Mouse (Mus musculus) neural tube, embryonic 12.5 days (tissue): Measurements from ENCODE around the gene Faap100. TPM values are rescaled to one million over a fixed set of nuclear protein-coding genes. Genes with fewer than 3 reads are reported as not detected.
"Not testable (repeated sequence)": the region's sequence is repeated elsewhere in the genome, so short reads cannot be mapped to it uniquely, and the experiment has no call there.

Source experiments
- ATAC-seq: fragments of 200-750 bp; cut with Nextera tagmentation; 2 replicates; pipeline ENCODE4 v1.8.0; 2017; ENCODE audit warnings: low read depth, mild to moderate bottlenecking, moderate TSS enrichment, moderate library complexity; ENCODE audit not compliant: low FRiP score
- H3K27ac ChIP-seq: fragments of 300-500 bp; sonication (generic); 2 replicates; pipeline ENCODE4 v1.5.1; 2016
- H3K27me3 ChIP-seq: fragments of 300-500 bp; sonication (generic); replicated peaks from 2 replicates; pipeline ENCODE4 v1.6.1; 2016; ENCODE audit warnings: mild to moderate bottlenecking
- H3K36me3 ChIP-seq: fragments of 300-500 bp; sonication (generic); 2 replicates; pipeline ENCODE4 v1.6.1; 2016; ENCODE audit warnings: mild to moderate bottlenecking
- H3K4me1 ChIP-seq: fragments of 300-500 bp; sonication (generic); 2 replicates; pipeline ENCODE4 v1.6.1; 2016
- H3K4me2 ChIP-seq: fragments of 300-500 bp; sonication (generic); replicated peaks from 2 replicates; pipeline ENCODE4 v1.6.1; 2016; ENCODE audit warnings: mild to moderate bottlenecking
- H3K4me3 ChIP-seq: fragments of 300-500 bp; sonication (generic); 2 replicates; pipeline ENCODE4 v1.5.1; 2016
- H3K9ac ChIP-seq: fragments of 300-500 bp; sonication (generic); 2 replicates; pipeline ENCODE4 v1.6.1; 2016; ENCODE audit warnings: mild to moderate bottlenecking
- H3K9me3 ChIP-seq: fragments of 300-500 bp; sonication (generic); 2 replicates; pipeline ENCODE4 v1.6.1; 2016; ENCODE audit warnings: mild to moderate bottlenecking
- WGBS: fragments of 180-500 bp; shearing (Covaris S2); methylation state at CpG from one replicate; pipeline ENCODE4 v1.1.7; 2016; 5-methylcytosine and 5-hydroxymethylcytosine counted together
- polyA plus RNA-seq: library from polyadenylated mRNA; unstranded; fragments of >200 nt; fragmentation: Nextera tagmentation; extraction: Ambion mirVana; gene quantifications from 2 replicates; pipeline ENCODE4 v1.2.1, GENCODE M21; 2016

Faap100 gene
- 51.0 and 53.4 TPM in 2 replicates for polyA plus RNA-seq

GRCm38 (mm10) chr11:120378611-120379540 lies at the start of gene Faap100:
TSS of gene Faap100 (minus strand) at chr11:120378764.
- ATAC-seq = peak; percentile 86
- WGBS = 9% methylated on average over 54 of the region's 54 CpGs
- Histone ChIP-seq H3K27me3 (no peaks in the 10 kb centered on the region), H3K27ac (peak within 1 kb of the TSS; percentile 15; the same call in 1 of the 2 replicates), H3K9me3 (no peaks in the 10 kb centered on the region), H3K4me2 (peak within 1 kb of the TSS; percentile 98), H3K36me3 (peaks cover 68% of the 10 kb centered on the region), H3K4me3 (peak within 1 kb of the TSS; percentile 87), H3K9ac (peak within 1 kb of the TSS; percentile 86), H3K4me1 (peaks cover 22% of the 10 kb centered on the region)

- Histone ChIP-seq H3K27ac (no peak overlapping the region), H3K4me3 (no peak overlapping the region), H3K4me2 (no peak overlapping the region), H3K9me3 (no peaks in the 10 kb centered on the region), H3K36me3 (peaks cover 70% of the 10 kb centered on the region), H3K27me3 (no peaks in the 10 kb centered on the region), H3K4me1 (no peaks in the 10 kb centered on the region), H3K9ac (no peak overlapping the region)
- no peak for ATAC-seq
- WGBS = 93% methylated on average over 3 of the region's 3 CpGs
Observed at GRCm38 (mm10) chr11:120426727-120427126, 48.2 kb upstream of the Faap100 start.

GRCm38 (mm10) chr11:120423569-120424295 lies 45.2 kb upstream of the Faap100 start:
- ATAC-seq = no peak
- WGBS = 71% methylated on average over 9 of the region's 9 CpGs
- no peaks in the 10 kb centered on the region for H3K9me3 ChIP-seq
- no peak overlapping the region for H3K4me2 ChIP-seq
- no peak overlapping the region for H3K4me3 ChIP-seq
- no peaks in the 10 kb centered on the region for H3K4me1 ChIP-seq
- H3K36me3 ChIP-seq = peaks cover 78% of the 10 kb centered on the region
- H3K27me3 ChIP-seq = no peaks in the 10 kb centered on the region
- no peak overlapping the region for H3K27ac ChIP-seq
- no peak overlapping the region for H3K9ac ChIP-seq

- Histone ChIP-seq H3K9me3 (no peaks in the 10 kb centered on the region), H3K4me2 (no peak overlapping the region), H3K27ac (no peak overlapping the region), H3K9ac (no peak overlapping the region), H3K36me3 (peaks cover 78% of the 10 kb centered on the region), H3K4me1 (no peaks in the 10 kb centered on the region), H3K4me3 (no peak overlapping the region), H3K27me3 (no peaks in the 10 kb centered on the region)
- no peak for ATAC-seq
- WGBS = 77% methylated on average over 13 of the region's 13 CpGs
Observed at GRCm38 (mm10) chr11:120422651-120423568, 44.3 kb upstream of the Faap100 start.

- 86% methylated on average over 1 of the region's 1 CpGs for WGBS
- no peaks in the 10 kb centered on the region for H3K4me1 ChIP-seq
- no peaks in the 10 kb centered on the region for H3K27me3 ChIP-seq
- no peak overlapping the region for H3K27ac ChIP-seq
- H3K36me3 ChIP-seq = peaks cover 82% of the 10 kb centered on the region
- H3K4me2 ChIP-seq = no peak overlapping the region
- no peak overlapping the region for H3K4me3 ChIP-seq
- no peak overlapping the region for H3K9ac ChIP-seq
- no peak for ATAC-seq
- no peaks in the 10 kb centered on the region for H3K9me3 ChIP-seq
Observed at GRCm38 (mm10) chr11:120418592-120418991, 40.0 kb upstream of the Faap100 start.

GRCm38 (mm10) chr11:120417852-120418251 lies 39.3 kb upstream of the Faap100 start:
- H3K4me2 ChIP-seq = no peak overlapping the region
- no peak overlapping the region for H3K27ac ChIP-seq
- no peaks in the 10 kb centered on the region for H3K27me3 ChIP-seq
- H3K9me3 ChIP-seq = no peaks in the 10 kb centered on the region
- WGBS = 87% methylated on average over 7 of the region's 7 CpGs
- ATAC-seq = no peak
- no peak overlapping the region for H3K9ac ChIP-seq
- H3K36me3 ChIP-seq = peaks cover 87% of the 10 kb centered on the region
- H3K4me3 ChIP-seq = no peak overlapping the region
- H3K4me1 ChIP-seq = no peaks in the 10 kb centered on the region

GRCm38 (mm10) chr11:120413621-120414020 lies 35.1 kb upstream of the Faap100 start:
- not testable (repeated sequence) for H3K4me3 ChIP-seq, H3K27me3 ChIP-seq, ATAC-seq, H3K9ac ChIP-seq, H3K9me3 ChIP-seq, H3K27ac ChIP-seq, H3K4me1 ChIP-seq, H3K4me2 ChIP-seq
- WGBS = 94% methylated on average over 10 of the region's 10 CpGs
- peaks cover 90% of the 10 kb centered on the region for H3K36me3 ChIP-seq

- no peak overlapping the region for H3K4me3 ChIP-seq
- H3K9me3 ChIP-seq = no peaks in the 10 kb centered on the region
- H3K4me2 ChIP-seq = no peak overlapping the region
- no peak overlapping the region for H3K27ac ChIP-seq
- no peak for ATAC-seq
- H3K36me3 ChIP-seq = peaks cover 95% of the 10 kb centered on the region
- H3K4me1 ChIP-seq = no peaks in the 10 kb centered on the region
- H3K27me3 ChIP-seq = no peaks in the 10 kb centered on the region
- no peak overlapping the region for H3K9ac ChIP-seq
- WGBS = 86% methylated on average over 1 of the region's 1 CpGs
Observed at GRCm38 (mm10) chr11:120406445-120406844, 27.9 kb upstream of the Faap100 start.

GRCm38 (mm10) chr11:120405867-120406266 lies 27.3 kb upstream of the Faap100 start:
- 97% methylated on average over 3 of the region's 3 CpGs for WGBS
- H3K9ac ChIP-seq = no peak overlapping the region
- H3K9me3 ChIP-seq = no peaks in the 10 kb centered on the region
- H3K36me3 ChIP-seq = peaks cover 95% of the 10 kb centered on the region
- no peaks in the 10 kb centered on the region for H3K27me3 ChIP-seq
- ATAC-seq = no peak
- H3K4me1 ChIP-seq = no peaks in the 10 kb centered on the region
- no peak overlapping the region for H3K27ac ChIP-seq
- no peak overlapping the region for H3K4me2 ChIP-seq
- H3K4me3 ChIP-seq = no peak overlapping the region

GRCm38 (mm10) chr11:120404814-120405213 lies 26.2 kb upstream of the Faap100 start:
- Histone ChIP-seq H3K36me3 (peaks cover 95% of the 10 kb centered on the region), H3K9ac (no peak overlapping the region), H3K4me3 (no peak overlapping the region), H3K27ac (no peak overlapping the region), H3K27me3 (no peaks in the 10 kb centered on the region), H3K9me3 (no peaks in the 10 kb centered on the region), H3K4me1 (no peaks in the 10 kb centered on the region), H3K4me2 (no peak overlapping the region)
- no peak for ATAC-seq
- WGBS = 96% methylated on average over 1 of the region's 1 CpGs

- WGBS = 96% methylated on average over 2 of the region's 2 CpGs
- Histone ChIP-seq H3K4me3 (no peak overlapping the region), H3K9ac (no peak overlapping the region), H3K4me1 (no peaks in the 10 kb centered on the region), H3K9me3 (no peaks in the 10 kb centered on the region), H3K4me2 (no peak overlapping the region), H3K36me3 (peaks cover 83% of the 10 kb centered on the region), H3K27ac (no peak overlapping the region), H3K27me3 (no peaks in the 10 kb centered on the region)
- no peak for ATAC-seq
Observed at GRCm38 (mm10) chr11:120399319-120399718, 20.8 kb upstream of the Faap100 start.
